Mouse (Mus musculus): ENCODE measurements around the gene Il16.

GRCm38 (mm10) chr7:83713639-83714038 lies 31.9 kb downstream of the Il16 start:
- no peak for TF ChIP-seq CTCF (IDR thresholded peaks at IDR 0.05; ENCODE audit: low read depth)
- no peak for TF ChIP-seq EP300 (IDR thresholded peaks at IDR 0.05; ENCODE audit: low read depth)
